Mouse (Mus musculus) megakaryocyte progenitor cell, adult 5-6 weeks (primary cell): ENCODE data around the gene Samd3. TPM values are rescaled to one million over a fixed set of nuclear protein-coding genes. Genes with fewer than 3 reads are reported as not detected.

Experiments
- ATAC-seq: replicated peaks from 2 replicates; pipeline ENCODE4 v1.8.0; 2016; ENCODE audit warnings: mild to moderate bottlenecking, moderate TSS enrichment, inconsistent platforms; ENCODE audit not compliant: poor library complexity
- total RNA-seq, 2 experiments: library from RNA; stranded (forward) in 1 of 2; stranded (reverse) in 1 of 2; fragments of 157-497, 149-512 nt in 1 of 2; fragments of 200-1000 nt in 1 of 2; gene quantifications; 2 replicates each; pipeline versions ENCODE4 v1.2.3 to v1.2.4; 2015 to 2017

The Samd3 gene
- total RNA-seq, 2 experiments from 2014 or later: 0.83 TPM; not detected in 1

GRCm38 (mm10) chr10:26297626-26298025, 68.1 kb downstream of the Samd3 start:
- ATAC-seq: no peak

- no peak for ATAC-seq
These were observed 72.8 kb downstream of the Samd3 start for GRCm38 (mm10) chr10:26302336-26302735.

GRCm38 (mm10) chr10:26303485-26303884, 74.0 kb downstream of the Samd3 start:
- ATAC-seq: no peak

- ATAC-seq: no peak
These were observed 84.8 kb downstream of the Samd3 start for GRCm38 (mm10) chr10:26314327-26314726.

GRCm38 (mm10) chr10:26320679-26321078, 91.2 kb downstream of the Samd3 start:
- no peak for ATAC-seq

Other genes starting within 250 kb of the Samd3 start
- not detected in 2 replicates for gene Gm9767, start 151.5 kb upstream of the Samd3 start, total RNA-seq (2015)
- not detected in 2 replicates for gene Gm9767, start 151.5 kb upstream of the Samd3 start, total RNA-seq (2017)
- gene Tmem200a, start 150.7 kb upstream of the Samd3 start, total RNA-seq (2015): not detected in 2 replicates
- gene Tmem200a, start 150.7 kb upstream of the Samd3 start, total RNA-seq (2017): not detected in 2 replicates
- 27.5 and 29.0 TPM in 2 replicates for gene L3mbtl3, start 146.3 kb downstream of the Samd3 start, total RNA-seq (2015)
- 24.3 and 26.8 TPM in 2 replicates for gene L3mbtl3, start 146.3 kb downstream of the Samd3 start, total RNA-seq (2017)